Mouse (Mus musculus) kidney, postnatal 14 days (tissue): ENCODE data around the gene Dglucy.

ENCODE experiments used
- DNase-seq: peaks from one replicate; pipeline ENCODE4 v3.0.0; 2022; ENCODE audit warnings: mixed read lengths

The Dglucy gene

GRCm38 (mm10) chr12:100778934-100779865 lies at the start of gene Dglucy:
TSS of gene Dglucy (plus strand) at chr12:100779057.
- DNase-seq, result peak; percentile 95

- no peak for DNase-seq
These were observed 43.7 kb upstream of the Dglucy start for GRCm38 (mm10) chr12:100735156-100735555.

GRCm38 (mm10) chr12:100735581-100735980 lies 43.3 kb upstream of the Dglucy start:
- DNase-seq, result no peak

- no peak for DNase-seq
These were observed 40.4 kb upstream of the Dglucy start for GRCm38 (mm10) chr12:100738498-100738897.

- no peak for DNase-seq
These were observed 39.8 kb upstream of the Dglucy start for GRCm38 (mm10) chr12:100739011-100739570.

GRCm38 (mm10) chr12:100740313-100740712 lies 38.5 kb upstream of the Dglucy start:
- no peak for DNase-seq

- DNase-seq, result no peak
These were observed 36.4 kb upstream of the Dglucy start for GRCm38 (mm10) chr12:100742468-100742867.

- no peak for DNase-seq
These were observed 25.9 kb upstream of the Dglucy start for GRCm38 (mm10) chr12:100752977-100753376.

- DNase-seq, result no peak
These were observed 25.1 kb upstream of the Dglucy start for GRCm38 (mm10) chr12:100753716-100754115.

GRCm38 (mm10) chr12:100757427-100757826 lies 21.4 kb upstream of the Dglucy start:
- no peak for DNase-seq

- no peak for DNase-seq
These were observed 16.0 kb upstream of the Dglucy start for GRCm38 (mm10) chr12:100762663-100763425.

GRCm38 (mm10) chr12:100764329-100765018 lies 14.4 kb upstream of the Dglucy start:
- no peak for DNase-seq

- no peak for DNase-seq
These were observed 9.0 kb upstream of the Dglucy start for GRCm38 (mm10) chr12:100769871-100770270.

- DNase-seq, result no peak
These were observed 8.1 kb upstream of the Dglucy start for GRCm38 (mm10) chr12:100770765-100771164.

- DNase-seq, result peak; percentile 54
These were observed 6.5 kb upstream of the Dglucy start for GRCm38 (mm10) chr12:100772230-100772984.

- DNase-seq, result no peak
These were observed 4.1 kb upstream of the Dglucy start for GRCm38 (mm10) chr12:100774756-100775155.

- DNase-seq, result no peak
These were observed 3.6 kb upstream of the Dglucy start for GRCm38 (mm10) chr12:100775291-100775690.

GRCm38 (mm10) chr12:100775911-100776581 lies 2.8 kb upstream of the Dglucy start:
- peak; percentile 70 for DNase-seq

- no peak for DNase-seq
These were observed 1.9 kb upstream of the Dglucy start for GRCm38 (mm10) chr12:100776991-100777390.

- DNase-seq, result no peak
These were observed 452 bp upstream of the Dglucy start for GRCm38 (mm10) chr12:100778276-100778933.

- DNase-seq, result no peak
These were observed 1.6 kb downstream of the Dglucy start for GRCm38 (mm10) chr12:100780416-100780815.
